Mouse (Mus musculus) liver, embryonic 11.5 days (tissue): ENCODE data around the gene Hivep3. TPM values are rescaled to one million over a fixed set of nuclear protein-coding genes. Genes with fewer than 3 reads are reported as not detected.

Source experiments
- ATAC-seq: fragments of 200-750 bp; cut with Nextera tagmentation; replicated peaks from 2 replicates; pipeline ENCODE4 v1.8.0; 2017; ENCODE audit warnings: moderate number of reproducible peaks, mild to moderate bottlenecking, moderate TSS enrichment, moderate library complexity; ENCODE audit not compliant: low FRiP score
- DNase-seq: peaks from one replicate; pipeline ENCODE4 v3.0.0-alpha.2; 2017; ENCODE audit warnings: low spot score
- H3K27ac ChIP-seq: fragments of 300-500 bp; sonication (generic); 2 replicates; pipeline ENCODE4 v1.5.1; 2014; ENCODE audit warnings: mild to moderate bottlenecking, low read depth, low read length, control low read depth
- H3K27me3 ChIP-seq: fragments of 300-500 bp; sonication (generic); replicated peaks from 2 replicates; pipeline ENCODE4 v1.6.1; 2014; ENCODE audit warnings: low read length, mixed read lengths; ENCODE audit not compliant: control insufficient read depth, insufficient read depth
- H3K36me3 ChIP-seq: fragments of 300-500 bp; sonication (generic); 2 replicates; pipeline ENCODE4 v1.6.1; 2014; ENCODE audit warnings: mild to moderate bottlenecking, low read length, moderate library complexity, mixed read lengths; ENCODE audit not compliant: control insufficient read depth, insufficient read depth
- H3K4me1 ChIP-seq: fragments of 300-500 bp; sonication (generic); replicated peaks from 2 replicates; pipeline ENCODE4 v1.6.1; 2014; ENCODE audit warnings: low read length, mixed read lengths; ENCODE audit not compliant: control insufficient read depth, insufficient read depth
- H3K4me2 ChIP-seq: fragments of 300-500 bp; sonication (generic); 2 replicates; pipeline ENCODE4 v1.6.1; 2014; ENCODE audit warnings: mild to moderate bottlenecking, control low read depth, moderate library complexity
- H3K4me3 ChIP-seq: fragments of 300-500 bp; sonication (generic); 2 replicates; pipeline ENCODE4 v1.5.1; 2014; ENCODE audit warnings: low read depth, low read length, control low read depth
- H3K9ac ChIP-seq: fragments of 300-500 bp; sonication (generic); 2 replicates; pipeline ENCODE4 v1.6.1; 2014; ENCODE audit warnings: low read depth, low read length, control low read depth
- H3K9me3 ChIP-seq: fragments of 300-500 bp; sonication (generic); 2 replicates; pipeline ENCODE4 v1.6.1; 2016; ENCODE audit warnings: low read length, inconsistent platforms, mixed read lengths; ENCODE audit not compliant: control insufficient read depth
- whole genome bisulfite sequencing: fragments of 180-500 bp; shearing (Covaris S2); extraction: QIAGEN DNeasy Blood & Tissue Kit; methylation state at CpG from one replicate; pipeline ENCODE4 v1.1.7; 2014; 5-methylcytosine and 5-hydroxymethylcytosine counted together
- polyA plus RNA-seq: library from polyadenylated mRNA; unstranded; fragments of >200 nt; fragmentation: Nextera tagmentation; extraction: Ambion mirVana; gene quantifications from 2 replicates; pipeline ENCODE4 v1.2.1, GENCODE M21; 2014

Gene Hivep3
- polyA plus RNA-seq, 1 experiment from 2014 or later: 2.7 TPM

DNA sequence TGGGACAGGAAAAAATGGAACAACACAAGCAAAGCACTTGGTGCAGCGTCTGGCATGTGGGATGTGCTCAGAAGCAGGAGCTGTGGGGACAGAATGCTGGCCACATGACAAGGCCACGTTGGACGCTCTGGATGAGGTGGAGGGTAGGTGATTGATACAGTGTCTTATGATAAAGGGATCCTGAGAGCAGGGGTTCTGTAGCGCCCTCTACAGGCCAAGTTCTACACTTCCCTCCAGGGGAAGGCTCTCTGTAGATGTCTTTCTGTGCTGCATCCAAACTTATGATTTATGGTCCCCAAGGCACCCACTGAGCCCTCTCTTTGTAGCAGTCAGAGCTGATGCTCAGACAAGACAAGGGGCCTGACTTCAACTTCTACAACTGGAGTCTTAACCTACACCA lies 419.1 kb downstream of the Hivep3 start:
- Histone ChIP-seq H3K4me2 (no peak overlapping the region), H3K9me3 (no peaks in the 10 kb centered on the region), H3K4me3 (no peak overlapping the region), H3K4me1 (no peaks in the 10 kb centered on the region), H3K36me3 (no peaks in the 10 kb centered on the region), H3K9ac (no peak overlapping the region), H3K27ac (no peak overlapping the region), H3K27me3 (peaks cover 28% of the 10 kb centered on the region)
- ATAC-seq (no peak), DNase-seq (no peak)
- 62% methylated on average over 4 of the region's 4 CpGs for WGBS

DNA sequence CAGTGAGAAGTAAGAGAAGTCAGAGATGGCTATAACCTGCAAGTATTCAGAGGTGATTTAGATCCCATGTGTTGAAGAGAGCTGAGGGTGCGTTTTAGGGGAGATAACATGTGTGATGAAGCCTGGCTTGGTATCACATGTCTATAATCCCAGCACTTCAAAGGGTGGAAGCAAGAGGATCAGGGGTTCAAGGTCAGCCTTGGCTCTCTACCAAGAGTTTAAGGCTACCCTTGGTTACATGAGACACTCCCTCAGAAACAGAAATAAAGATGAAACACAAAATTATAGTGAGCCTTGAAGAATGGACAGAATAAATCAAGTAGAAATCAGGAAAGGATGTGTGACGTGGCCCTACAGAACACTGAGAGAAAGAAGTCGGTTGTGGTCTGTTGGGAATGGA lies 420.2 kb downstream of the Hivep3 start:
- WGBS: 86% methylated on average over 3 of the region's 3 CpGs

DNA sequence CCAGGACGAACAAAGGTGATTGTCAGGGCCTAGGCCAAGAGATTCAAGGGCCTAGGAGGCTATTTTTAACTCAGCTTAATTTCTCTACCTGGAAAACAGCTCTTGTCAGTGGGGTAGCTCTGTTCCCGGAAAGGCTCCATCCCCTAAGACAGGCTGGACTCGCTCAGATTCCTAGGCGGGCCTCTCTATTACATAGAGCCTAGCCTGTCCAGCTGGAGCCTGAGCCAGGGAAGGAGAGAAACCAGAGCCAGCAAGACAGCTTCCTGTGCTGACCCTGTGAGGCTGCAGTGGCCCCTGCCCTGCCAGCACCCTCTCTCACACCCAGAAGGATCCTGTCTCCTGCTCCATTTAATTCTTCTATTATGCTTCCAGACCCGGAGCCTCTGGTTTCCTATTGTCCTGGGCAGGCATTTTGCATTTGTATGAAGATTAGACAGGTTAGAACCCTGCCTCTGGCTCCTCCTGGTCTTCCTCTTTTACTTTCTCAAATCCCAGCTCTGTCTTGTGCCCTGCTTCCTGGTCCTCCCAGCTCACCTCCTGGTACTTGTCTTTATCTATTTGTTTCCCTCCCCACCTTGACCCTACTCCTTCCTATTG lies 425.2 kb downstream of the Hivep3 start:
- no peak for ATAC-seq
- DNase-seq: no peak
- Histone ChIP-seq H3K27ac (no peak overlapping the region), H3K4me3 (no peak overlapping the region), H3K36me3 (no peaks in the 10 kb centered on the region), H3K9ac (no peak overlapping the region), H3K4me2 (no peak overlapping the region), H3K9me3 (no peaks in the 10 kb centered on the region), H3K4me1 (no peaks in the 10 kb centered on the region), H3K27me3 (peaks cover 5% of the 10 kb centered on the region; the same call in 1 of the 2 replicates)
- WGBS: 59% methylated on average over 5 of the region's 5 CpGs

More for the DNA sequence above, 420.2 kb downstream of the Hivep3 start:
- Histone ChIP-seq H3K4me1 (no peaks in the 10 kb centered on the region), H3K4me2 (no peak overlapping the region), H3K4me3 (no peak overlapping the region), H3K9ac (no peak overlapping the region), H3K9me3 (no peaks in the 10 kb centered on the region), H3K36me3 (no peaks in the 10 kb centered on the region), H3K27ac (no peak overlapping the region), H3K27me3 (peaks cover 17% of the 10 kb centered on the region)
- ATAC-seq: no peak
- no peak for DNase-seq

DNA sequence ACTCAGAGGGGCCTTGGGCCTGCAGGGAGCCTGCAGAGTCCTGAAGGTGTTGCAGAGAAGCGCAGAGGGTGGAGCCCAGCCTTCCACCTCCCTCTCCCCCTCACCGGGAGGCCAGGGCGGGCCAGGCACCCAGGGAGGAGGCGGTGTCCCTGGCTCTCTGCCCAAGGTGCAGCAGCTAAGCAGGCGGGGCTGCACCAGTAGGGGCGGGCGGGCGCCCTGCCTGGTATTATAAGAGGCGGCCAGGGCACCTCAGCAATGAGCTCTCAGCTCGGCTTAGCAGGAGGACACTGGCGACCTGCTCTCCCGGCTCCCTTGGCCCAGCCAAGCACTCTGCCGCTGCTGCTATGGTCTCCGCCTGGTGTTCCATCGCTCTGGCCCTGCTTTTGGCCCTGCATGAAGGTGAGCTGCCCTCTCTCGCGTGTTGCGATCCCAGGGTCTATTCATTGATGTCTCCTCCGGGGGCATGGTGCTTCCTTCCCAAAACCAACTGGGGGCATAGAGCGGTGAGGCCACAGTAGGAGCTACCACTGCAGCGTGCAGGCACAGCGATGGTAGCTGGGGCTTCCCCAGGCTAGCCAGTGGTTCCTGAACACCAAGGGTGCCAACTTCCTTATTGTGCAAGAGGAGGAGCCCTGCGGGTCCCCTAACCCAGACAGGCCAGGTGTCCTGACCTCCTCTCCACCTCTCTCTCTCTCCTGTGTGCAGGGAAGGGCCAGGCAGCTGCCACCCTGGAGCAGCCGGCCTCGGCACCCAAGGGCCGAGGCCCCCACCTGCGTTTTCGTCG lies 427.8 kb downstream of the Hivep3 start, which contains the start of gene Edn2:
Gene Edn2 (plus strand): TSS at position 41 of the 784 bp plus-strand sequence.
- Histone ChIP-seq H3K36me3 (no peaks in the 10 kb centered on the region), H3K4me2 (no peak within 1 kb of the TSS), H3K27ac (no peak within 1 kb of the TSS), H3K4me1 (no peaks in the 10 kb centered on the region), H3K9me3 (no peaks in the 10 kb centered on the region), H3K27me3 (peaks cover 5% of the 10 kb centered on the region; the same call in 1 of the 2 replicates), H3K9ac (no peak within 1 kb of the TSS), H3K4me3 (no peak within 1 kb of the TSS)
- WGBS: 39% methylated on average over 29 of the region's 29 CpGs
- ATAC-seq (no peak), DNase-seq (no peak)

DNA sequence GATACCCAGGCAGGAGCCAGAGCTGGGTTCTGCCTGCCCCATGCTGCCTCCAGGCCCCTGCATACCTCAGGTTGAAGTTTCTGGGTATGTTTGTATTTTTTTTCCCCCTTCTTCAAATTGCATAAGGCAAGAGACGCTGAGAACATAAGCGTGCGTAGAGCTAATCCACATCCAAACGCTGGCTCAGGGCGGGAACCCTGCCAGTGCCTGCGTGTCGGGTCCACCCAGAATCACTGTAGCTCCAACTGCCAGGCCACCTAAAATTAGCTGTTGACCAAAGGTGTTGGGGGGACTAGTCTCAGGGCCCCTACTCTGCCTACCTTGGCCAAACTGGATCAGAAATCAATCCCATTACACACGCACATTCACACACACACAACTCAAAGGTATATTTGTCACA lies 429.0 kb downstream of the Hivep3 start:
- Histone ChIP-seq H3K9ac (no peak overlapping the region), H3K9me3 (no peaks in the 10 kb centered on the region), H3K36me3 (no peaks in the 10 kb centered on the region), H3K4me2 (no peak overlapping the region), H3K27ac (no peak overlapping the region), H3K4me3 (no peak overlapping the region), H3K4me1 (no peaks in the 10 kb centered on the region), H3K27me3 (peaks cover 5% of the 10 kb centered on the region; the same call in 1 of the 2 replicates)
- no peak for ATAC-seq
- 83% methylated on average over 8 of the region's 8 CpGs for WGBS
- no peak for DNase-seq

DNA sequence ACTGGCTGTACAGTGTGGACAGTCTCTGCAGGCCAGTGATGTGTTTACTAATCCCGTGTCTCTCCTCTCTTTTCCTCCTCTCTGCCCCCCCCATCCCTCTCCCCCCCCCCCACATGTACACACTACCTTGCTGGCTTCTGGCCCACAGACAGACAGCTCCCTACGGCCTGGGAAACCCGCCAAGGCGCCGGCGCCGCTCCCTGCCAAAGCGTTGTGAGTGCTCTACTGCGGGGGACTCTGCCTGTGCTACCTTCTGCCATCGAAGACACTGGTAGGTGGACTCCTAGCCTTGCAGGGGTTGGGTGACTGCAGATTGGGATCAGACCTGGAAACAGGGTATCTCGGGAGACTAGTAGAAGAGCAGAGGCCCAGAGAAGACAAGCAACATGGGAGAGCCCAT lies 429.7 kb downstream of the Hivep3 start:
- no peaks in the 10 kb centered on the region for H3K36me3 ChIP-seq
- H3K9me3 ChIP-seq: no peaks in the 10 kb centered on the region
- no peak overlapping the region for H3K9ac ChIP-seq
- H3K4me1 ChIP-seq: no peaks in the 10 kb centered on the region
- H3K27me3 ChIP-seq: peaks cover 5% of the 10 kb centered on the region; the same call in 1 of the 2 replicates
- DNase-seq: no peak
- 70% methylated on average over 10 of the region's 11 CpGs for WGBS
- no peak for ATAC-seq
- no peak overlapping the region for H3K4me2 ChIP-seq
- no peak overlapping the region for H3K27ac ChIP-seq
- H3K4me3 ChIP-seq: no peak overlapping the region

DNA sequence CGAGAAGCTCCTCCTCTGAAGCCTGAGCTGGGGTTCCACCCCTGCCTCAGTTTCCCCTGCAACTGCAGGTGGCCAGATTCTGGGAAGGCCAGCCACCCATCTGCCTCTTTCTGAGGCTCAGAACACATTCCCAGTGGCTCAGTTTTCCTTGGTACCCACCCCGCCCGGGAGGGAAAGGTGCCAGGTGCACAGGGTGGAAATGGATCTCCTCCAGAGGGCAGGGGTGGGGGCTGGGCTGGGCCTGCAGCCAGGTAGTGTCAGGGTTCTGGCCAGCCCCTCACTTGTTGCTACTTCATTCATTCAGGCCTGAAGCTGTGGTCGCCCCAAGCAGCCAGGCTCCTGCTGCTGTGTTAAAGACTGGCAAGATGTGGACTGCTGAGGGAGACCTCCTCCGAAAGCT lies 430.7 kb downstream of the Hivep3 start:
- 83% methylated on average over 5 of the region's 5 CpGs for WGBS
- Histone ChIP-seq H3K4me2 (no peak overlapping the region), H3K36me3 (no peaks in the 10 kb centered on the region), H3K9ac (no peak overlapping the region), H3K4me1 (no peaks in the 10 kb centered on the region), H3K27ac (no peak overlapping the region), H3K4me3 (no peak overlapping the region), H3K9me3 (no peaks in the 10 kb centered on the region), H3K27me3 (peaks cover 5% of the 10 kb centered on the region; the same call in 1 of the 2 replicates)
- no peak for DNase-seq
- no peak for ATAC-seq

DNA sequence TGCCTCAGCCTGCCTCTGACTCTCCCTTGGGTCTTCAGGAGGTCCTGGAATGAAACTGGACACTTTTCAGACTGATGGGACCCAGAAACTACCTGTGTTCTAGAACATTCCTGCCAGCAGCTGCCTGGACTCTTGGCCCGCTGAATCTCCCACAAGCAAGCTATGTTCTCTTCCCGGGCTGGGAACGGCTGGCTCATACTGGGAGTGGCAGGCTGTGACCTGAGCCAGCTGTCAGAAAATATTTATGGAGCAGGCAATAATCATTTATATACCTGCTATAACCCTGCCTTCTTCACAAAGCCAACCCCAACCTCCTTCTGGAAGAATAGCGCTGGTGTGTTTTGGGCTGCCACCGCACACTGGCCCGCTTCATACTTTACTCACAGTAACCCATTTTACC lies 434.2 kb downstream of the Hivep3 start:
- no peak overlapping the region for H3K9ac ChIP-seq
- ATAC-seq (no peak), DNase-seq (no peak)
- H3K36me3 ChIP-seq: no peaks in the 10 kb centered on the region
- no peak overlapping the region for H3K4me3 ChIP-seq
- H3K4me2 ChIP-seq: no peak overlapping the region
- no peaks in the 10 kb centered on the region for H3K27me3 ChIP-seq
- H3K27ac ChIP-seq: no peak overlapping the region
- H3K4me1 ChIP-seq: no peaks in the 10 kb centered on the region
- no peaks in the 10 kb centered on the region for H3K9me3 ChIP-seq
- 91% methylated on average over 6 of the region's 6 CpGs for WGBS

DNA sequence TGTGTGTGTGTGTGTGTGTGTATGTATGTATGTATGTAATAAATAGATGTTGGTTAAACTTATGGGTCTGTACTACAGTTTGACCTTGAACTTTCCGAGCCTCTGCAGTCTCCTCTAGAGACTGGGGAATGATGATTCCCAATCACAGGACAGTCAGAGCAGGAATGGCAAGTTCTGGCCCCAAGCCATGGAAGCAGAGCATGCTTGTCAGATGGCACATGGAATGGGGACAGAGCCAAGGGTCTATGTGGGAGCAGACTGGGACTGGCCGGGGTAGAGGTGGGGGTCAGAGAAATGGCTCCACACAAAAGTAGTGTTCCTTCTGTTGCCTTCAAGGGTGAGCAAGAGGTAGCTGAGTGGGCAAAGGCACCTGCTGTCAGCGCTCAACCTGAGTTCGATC lies 434.8 kb downstream of the Hivep3 start:
- 87% methylated on average over 4 of the region's 4 CpGs for WGBS
- no peak overlapping the region for H3K4me2 ChIP-seq
- DNase-seq (no peak), ATAC-seq (no peak)
- no peaks in the 10 kb centered on the region for H3K27me3 ChIP-seq
- H3K36me3 ChIP-seq: no peaks in the 10 kb centered on the region
- no peaks in the 10 kb centered on the region for H3K4me1 ChIP-seq
- no peak overlapping the region for H3K4me3 ChIP-seq
- no peak overlapping the region for H3K27ac ChIP-seq
- no peak overlapping the region for H3K9ac ChIP-seq
- no peaks in the 10 kb centered on the region for H3K9me3 ChIP-seq
